Mouse (Mus musculus) skeletal muscle tissue, adult 2 months (tissue): ENCODE results near the gene Coasy.

Source experiments
- DNase-seq: peaks from one replicate; pipeline ENCODE4 v3.0.0-alpha.2; 2012; ENCODE audit warnings: low read depth, low spot score

Gene Coasy

DNA sequence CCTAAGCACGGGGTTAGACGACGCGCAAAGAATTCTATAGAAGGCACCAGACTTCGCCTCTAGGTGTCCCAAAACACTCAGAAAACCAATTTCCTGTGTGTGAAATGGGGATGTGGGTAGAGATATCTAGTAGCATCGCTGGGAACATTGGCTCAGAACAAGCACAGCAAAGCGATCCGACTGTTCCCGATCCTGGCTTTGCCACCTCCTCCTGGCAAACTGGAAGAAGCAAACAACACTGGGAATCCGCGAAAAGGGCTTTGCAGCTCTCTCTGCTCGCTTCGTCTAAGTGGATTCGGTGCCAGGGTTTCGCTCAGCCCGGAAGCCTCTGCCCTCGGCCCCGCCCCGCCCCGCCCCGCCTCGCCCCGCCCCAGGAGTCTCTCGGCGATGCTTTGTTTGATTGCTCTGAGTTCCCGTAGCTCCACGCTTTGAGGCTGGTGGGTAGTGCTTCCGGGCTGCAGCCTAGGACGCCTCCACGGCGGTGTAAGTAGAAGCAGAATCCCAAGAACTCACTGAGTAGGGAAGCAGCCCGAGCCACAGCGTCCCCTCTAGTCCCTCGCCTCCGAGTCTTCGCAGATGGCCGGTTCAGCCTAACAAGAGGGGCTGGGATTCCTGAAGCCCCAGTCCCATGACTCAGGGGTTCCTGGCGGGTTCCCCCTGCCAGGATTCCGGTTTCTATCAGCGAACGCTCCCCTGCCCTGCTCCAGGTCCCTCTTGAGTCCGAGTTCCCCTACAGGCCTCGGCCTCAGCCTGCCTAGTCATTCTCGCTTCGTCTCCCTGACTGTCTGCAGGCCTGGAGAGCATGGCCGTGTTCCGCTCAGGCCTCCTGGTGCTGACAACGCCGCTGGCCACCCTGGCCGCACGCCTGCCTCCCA lies at the start of gene Coasy:
TSS of gene Coasy (plus strand) at position 358 of the 875 bp plus-strand sequence.
- DNase-seq = peak; percentile 83

DNA sequence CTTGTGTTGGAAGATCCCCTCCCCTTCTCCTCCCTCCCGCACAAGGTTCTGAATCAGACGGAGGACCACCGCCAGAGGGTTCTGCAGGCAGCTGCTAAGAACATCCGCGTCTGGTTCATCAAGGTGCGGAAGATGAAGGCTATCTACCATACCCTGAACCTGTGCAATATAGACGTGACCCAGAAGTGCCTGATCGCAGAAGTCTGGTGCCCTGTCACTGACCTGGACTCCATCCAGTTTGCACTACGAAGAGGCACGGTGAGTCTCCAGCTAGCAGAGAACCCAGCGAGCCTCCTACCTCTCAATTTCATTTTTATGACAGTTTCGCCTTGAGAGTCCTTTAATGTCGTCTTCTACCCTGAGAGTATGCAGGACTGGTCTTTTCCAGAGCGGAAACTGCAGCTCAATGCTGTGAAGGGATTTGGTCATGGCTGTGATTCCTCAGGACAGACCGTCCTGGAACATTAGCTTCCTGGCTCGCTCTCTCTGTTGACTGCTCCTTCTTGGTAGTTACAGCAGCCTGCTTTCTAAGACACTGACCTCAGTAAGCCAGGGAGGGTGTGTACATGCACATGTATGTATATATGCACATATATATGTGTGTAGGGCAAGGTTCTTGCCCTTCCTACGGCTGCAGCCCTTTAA lies 48.4 kb upstream of the Coasy start:
- DNase-seq = no peak

DNA sequence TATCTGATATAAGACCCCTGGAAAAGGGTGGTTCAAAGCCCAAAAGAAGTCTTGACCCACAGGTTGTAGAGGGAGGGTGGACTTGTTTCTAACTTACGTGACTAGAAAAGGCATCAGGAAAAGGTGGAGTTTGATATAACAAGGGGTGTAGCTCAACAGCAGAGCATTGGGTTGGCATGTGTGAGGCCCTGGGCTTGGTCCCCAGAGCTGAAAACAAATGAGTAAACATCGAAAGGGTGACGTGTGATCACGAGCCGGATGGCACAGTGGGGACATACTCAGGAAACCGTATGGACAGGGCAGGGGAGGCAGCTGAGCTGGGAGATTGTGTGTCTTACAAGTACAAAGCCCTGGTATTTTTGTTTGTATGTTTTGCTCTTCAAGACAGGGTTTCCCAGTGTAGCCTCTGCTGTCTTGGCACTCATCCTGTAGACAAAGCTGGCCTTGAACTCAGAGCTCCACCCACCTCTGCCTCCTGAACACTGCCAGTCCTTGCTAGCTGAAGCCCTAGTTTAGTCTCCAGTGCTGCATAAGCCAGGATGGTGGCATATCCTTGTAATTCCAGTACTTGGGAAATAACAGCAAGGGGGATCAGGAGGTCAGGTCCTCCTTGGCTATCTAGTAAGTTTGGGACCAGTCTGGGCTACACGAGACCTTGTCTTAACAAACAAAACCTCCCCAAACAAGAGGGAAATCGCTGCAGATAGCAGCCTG lies 47.6 kb upstream of the Coasy start:
- no peak for DNase-seq

DNA sequence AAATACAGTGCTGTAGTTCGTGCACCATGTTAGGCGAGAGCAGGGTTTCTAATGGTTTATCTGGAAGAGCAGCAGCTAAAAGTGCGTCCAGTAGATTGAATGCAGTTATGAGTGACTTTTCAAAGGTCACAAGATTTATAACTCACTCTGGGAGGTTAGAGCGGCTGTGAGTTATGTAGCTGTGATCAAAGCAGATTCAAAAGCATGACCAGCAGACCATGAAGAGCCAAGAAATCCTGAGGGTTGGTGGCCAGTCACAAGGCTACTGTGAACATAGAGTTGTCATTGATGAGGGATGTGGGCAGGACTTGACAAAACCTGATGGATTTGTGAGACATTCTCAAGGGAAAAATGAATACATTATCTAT lies 47.1 kb upstream of the Coasy start:
- DNase-seq = no peak

DNA sequence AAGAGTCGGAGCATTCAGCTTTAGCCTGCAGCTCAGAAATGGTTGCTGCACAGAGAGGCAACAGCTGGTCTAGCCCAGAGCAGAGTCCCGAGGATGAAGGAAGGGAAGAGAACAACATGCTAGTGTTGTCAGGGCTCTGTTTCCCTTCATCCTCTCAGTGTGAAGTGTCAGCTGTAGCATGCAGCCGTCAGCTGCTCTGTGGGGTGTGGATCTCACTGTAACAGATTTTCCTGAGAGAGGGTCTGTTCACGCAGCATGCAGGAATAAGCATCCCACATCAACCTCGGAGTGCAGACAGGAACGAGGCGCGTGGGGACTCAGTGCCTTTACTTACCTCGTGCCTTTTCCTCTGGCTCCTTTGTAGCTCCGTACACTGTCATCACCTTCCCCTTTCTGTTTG lies 44.6 kb upstream of the Coasy start:
- no peak for DNase-seq

DNA sequence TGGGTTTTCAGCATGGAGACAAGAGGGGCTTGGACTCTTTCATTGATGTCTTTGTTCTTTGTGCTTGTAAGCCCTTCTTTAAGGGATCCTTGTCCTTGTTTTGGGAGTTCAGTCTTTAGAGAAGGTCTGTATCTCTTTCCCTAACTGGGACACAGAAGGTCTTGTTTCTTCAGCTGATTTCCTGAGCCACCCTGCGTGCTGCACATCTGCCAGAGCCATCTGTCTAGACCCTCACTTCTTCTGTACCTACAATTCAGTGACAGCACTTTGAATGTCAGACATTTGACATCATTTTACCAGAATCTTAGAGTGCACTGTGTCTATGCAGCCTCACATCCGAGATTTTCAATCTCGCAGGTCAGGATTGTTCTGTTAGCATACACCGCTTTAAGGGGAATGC lies 36.5 kb upstream of the Coasy start:
- no peak for DNase-seq

DNA sequence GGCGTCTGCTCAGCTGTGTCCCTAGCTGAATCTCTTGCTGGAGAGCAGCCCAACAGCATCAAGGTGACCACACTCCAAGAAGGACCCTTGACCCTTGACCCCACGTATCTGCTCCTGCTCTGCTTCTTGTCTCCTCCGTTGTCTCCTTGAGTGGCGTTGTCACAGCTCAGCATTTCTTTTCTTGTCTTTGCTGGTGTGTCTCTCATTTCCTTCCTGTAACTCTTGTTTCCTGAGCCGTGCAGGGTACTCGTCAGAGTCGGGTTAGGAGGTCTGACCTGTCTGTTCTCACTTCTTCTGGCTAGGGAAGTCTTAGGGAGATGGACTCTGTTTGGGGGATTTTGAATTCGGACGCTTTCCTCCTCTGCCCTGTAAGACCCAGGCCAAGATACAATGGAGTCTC lies 35.9 kb upstream of the Coasy start:
- no peak for DNase-seq

DNA sequence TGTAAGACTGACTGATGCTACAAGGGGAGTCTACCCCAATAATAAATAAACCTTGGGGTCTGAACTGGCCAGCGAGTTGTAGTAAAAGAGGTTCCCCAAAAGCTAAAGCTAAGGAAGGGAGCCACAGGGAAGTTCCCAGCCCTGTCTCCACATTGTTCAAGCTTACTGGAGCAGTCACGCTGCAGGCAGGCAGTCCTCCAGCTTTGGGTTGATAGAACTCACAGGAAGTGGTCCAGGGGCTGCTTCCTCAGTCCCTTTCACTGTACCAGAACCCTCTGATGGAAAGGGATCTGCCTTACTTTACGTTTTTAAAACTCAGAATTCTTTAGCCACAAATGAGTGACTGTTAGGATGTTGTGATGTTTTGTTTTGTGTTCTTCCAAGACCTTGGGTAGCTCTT lies 34.9 kb upstream of the Coasy start:
- DNase-seq = no peak

DNA sequence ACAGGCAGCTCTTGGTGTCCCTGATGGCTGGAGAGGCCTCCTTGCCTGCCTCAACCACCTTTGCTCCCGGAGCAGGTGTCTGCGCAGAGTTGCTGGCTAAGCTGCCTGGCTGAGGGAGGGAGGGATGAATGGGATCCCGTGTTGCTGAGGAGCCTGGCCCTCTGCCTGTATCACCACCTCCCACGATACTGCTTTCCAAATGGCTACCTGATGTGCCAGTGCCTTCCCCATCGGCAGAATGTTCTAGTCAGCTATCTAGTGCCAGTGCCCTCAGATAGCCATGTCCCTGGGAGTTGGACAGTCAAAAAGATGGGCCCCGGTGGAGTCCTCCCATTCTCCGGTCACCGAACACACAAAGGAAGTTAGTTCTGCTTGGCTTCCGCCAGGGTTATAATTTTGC lies 32.0 kb upstream of the Coasy start:
- no peak for DNase-seq

DNA sequence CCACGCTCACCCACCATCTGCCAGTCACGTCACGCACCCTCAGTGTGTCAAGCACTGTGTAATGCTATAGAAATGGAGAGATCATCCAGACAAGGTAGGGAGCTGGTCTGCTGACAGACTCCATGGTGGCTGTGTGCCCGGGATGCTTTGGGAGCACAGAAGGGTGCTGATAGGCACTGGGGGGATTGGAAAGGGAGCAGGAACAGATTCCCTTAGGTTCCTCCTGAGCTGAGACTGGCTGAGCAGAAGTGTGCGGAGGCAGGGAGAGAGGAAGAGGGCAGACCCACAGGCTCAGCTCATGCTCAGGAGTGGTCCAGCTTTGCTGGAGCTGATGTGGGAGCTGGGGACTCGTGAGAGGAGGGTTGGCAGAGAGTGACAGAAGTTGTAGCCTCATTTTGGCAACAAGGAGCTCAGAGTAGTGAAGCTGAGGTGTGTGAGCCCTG lies 31.3 kb upstream of the Coasy start:
- no peak for DNase-seq

DNA sequence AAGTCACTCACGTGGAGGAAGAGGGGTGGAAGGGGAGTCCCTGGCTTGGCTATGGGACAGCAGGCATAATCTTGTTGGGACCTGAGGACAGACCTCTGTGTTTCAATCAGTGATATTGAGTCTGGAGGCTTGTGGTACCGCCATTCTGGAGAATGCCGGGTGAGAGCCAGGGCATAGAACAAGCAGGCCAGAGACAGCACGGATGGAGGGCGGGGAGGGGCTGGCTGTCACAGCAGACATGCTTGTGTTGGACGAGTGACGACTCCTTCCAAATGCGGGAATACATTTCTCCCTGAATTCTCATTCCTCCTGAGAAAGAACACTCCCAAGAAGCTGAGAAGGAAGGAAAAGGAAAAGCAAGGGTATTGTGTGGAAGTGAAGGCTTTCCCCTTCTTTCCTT lies 30.7 kb upstream of the Coasy start:
- no peak for DNase-seq

DNA sequence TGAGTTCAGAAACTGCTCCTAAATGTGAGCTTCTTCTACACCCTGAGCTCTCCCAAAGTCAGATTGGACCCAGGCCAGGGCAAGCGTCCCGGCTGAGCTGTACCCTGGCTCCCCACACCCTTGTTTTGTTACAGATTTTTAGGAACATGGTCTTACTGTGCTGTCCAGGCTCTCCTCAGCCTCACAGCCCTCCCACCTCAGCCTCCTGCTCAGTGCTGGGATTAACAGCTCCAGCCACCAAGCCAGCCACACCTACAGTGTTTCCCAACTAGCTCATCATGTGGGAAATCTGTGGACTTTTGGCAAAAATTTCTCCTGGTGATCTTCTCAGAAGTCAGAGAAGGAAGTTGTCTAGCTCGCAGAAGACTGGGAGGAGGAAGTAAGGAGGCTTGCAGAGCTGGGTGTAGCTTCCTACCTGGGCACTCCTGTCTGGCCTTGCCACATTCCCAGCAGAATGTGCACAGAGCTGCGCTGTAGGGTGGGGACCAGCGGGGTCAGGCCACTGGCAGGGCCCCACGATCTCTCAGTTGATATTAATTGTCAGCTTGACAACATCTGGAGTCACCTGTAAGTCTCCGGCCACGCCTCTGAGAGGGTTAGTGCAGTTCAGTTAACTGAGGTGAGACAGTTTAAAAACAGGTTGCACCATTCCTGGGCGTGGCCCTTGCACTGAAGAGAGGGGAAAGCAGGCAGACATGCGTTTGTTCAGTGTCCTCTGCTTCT lies 29.5 kb upstream of the Coasy start:
- DNase-seq = peak; percentile 81

DNA sequence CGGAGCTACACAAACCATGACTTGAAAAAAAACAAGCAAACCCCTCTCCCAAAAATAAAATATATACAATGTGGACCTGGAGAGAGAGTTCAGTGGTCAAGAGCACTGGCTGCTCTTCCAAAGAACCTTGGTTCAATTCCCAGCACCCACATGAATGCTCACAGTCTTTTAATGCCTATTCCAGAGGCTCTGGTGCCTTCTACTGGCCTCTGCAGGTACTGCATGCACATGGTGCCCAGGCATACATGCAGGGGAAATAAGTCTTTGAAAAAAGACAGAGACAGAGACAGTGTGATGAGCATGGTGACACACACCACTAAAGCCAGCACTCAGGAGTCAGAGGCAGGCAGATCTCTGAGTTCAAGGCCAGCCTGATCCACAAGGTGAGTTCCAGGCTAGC lies 28.4 kb upstream of the Coasy start:
- DNase-seq = no peak

DNA sequence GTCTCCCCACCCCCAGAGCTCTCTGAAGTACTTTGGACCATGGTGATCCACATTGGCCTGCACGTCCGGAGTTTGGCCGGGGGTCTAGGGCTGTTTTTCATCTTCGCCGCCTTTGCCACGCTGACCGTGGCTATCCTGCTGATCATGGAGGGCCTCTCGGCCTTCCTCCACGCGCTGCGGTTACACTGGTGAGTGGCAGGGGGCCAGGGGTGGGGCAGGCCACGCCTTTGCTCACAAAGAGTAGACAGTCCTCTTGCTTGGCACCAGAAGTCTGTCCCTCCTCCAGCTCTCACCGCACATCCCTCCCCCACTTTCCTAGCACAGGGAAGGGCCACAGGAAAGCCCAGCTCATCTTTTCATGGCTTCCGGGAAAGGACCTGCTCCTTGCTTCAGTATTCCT lies 26.9 kb upstream of the Coasy start:
- no peak for DNase-seq

DNA sequence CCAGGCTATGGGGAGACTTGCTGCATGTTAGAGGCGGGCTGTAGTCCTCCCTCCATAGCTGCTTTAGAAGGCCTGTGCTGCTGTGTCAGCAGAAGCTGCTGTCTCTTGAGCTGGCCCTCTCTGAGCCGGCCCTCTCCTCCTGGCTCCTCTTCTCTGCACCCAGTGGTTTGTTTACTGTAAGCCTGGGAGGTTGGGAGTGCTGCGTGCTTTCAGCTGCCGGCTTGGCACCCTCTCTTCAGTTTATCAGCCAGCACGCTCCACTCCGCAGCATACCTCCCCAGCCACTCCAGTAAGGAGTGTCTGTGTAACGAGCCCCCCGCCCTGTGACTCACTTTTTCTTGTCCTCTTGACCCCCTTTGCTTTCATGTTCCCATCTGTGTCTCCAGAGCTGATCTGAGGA lies 25.5 kb upstream of the Coasy start:
- DNase-seq = peak; percentile 63

DNA sequence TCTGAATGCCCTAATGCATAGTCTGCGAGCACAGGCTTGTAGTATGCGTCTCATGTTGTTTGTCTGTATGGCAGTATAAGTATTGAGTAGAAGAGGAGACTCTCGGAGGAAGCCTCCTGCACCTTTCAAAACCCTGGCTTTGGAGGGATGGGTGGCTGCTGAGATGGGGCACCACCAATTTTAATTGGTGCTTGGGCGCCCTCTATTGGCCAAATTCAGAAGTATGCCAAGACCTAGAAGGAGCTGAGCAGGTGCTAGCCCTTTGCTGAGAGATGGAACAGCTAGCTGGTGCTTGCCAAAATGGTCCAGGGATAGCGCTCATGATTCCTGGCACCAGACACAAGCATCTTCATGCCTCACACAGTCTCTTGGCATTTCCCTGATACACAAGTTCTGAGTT lies 24.5 kb upstream of the Coasy start:
- DNase-seq = peak; percentile 84

DNA sequence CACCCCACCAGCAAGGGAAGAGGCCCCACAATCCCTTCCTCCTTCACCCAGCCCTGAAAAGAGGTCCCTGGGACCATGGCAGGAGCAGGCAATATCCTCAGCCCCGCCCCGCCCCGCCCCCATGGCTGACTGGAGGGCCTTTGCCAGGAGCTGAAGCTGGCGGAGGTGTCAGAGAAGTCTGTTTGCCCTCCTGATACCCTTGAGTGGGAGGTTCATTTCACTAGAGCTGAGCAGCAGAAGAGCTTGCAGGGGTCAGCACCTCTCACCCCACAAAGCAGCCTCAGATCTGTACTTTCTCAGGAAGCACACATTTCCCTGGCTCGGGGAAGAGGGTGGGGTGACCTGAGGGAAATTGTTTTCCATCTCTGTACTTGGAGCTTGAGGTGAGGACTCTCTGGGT lies 23.6 kb upstream of the Coasy start:
- DNase-seq = no peak

DNA sequence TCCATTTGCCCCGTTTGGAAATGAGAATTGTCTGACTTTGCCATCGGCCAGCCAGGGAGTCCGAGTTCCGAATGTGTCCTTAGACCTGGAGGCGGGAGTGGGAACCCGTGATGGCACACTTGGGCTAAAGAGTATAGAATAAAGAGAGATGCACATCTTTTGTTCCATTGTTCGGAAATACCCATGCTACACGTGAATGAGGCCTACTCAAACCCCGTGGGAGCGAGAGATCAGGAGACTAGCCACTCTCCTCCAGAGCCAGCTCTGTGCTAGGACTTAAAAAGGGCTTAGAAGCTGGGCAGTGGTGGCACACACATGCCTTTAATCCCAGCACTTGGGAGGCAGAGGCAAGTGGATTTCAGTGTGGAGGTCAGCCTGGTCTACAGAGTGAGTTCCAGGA lies 22.9 kb upstream of the Coasy start:
- DNase-seq = no peak

DNA sequence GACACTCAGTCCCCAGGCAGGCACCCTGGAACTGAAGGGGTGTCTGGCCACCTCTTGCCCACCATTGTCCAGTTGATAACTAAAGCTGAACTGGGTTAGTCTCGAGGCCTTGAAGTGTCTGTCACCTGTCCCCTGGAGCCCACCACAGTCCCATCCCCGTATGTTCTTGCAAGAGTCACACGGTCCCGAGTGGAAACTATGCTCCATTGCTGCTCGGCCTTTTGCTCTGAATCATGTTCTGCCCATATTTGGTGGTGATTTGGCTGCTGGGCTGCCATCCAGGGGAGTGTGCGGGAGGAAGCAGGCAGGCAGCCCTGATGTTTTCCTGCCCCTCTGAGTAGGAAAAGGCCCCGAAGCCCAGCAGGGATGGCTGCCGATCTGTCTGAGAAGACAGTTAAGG lies 22.2 kb upstream of the Coasy start:
- DNase-seq = peak; percentile 77

DNA sequence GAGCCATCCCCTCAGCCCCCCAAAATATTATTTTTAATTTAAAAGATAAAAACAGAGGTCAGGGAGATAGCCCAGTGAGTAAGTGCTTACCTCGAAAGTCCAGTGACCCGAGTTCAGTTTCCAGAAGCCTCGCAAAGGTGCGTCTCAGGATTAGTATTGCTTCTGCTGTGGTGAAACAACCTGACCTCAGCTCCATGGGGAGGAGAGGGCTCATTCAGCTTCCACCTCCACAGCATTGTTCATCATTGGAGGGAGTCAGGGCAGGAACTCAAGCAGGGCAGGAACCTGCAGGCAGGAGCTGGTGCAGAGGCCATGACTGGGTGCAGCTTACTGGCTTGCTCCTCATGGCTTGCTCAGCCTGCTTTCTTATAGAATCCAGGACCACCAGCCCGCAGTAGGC lies 21.3 kb upstream of the Coasy start:
- DNase-seq = no peak

DNA sequence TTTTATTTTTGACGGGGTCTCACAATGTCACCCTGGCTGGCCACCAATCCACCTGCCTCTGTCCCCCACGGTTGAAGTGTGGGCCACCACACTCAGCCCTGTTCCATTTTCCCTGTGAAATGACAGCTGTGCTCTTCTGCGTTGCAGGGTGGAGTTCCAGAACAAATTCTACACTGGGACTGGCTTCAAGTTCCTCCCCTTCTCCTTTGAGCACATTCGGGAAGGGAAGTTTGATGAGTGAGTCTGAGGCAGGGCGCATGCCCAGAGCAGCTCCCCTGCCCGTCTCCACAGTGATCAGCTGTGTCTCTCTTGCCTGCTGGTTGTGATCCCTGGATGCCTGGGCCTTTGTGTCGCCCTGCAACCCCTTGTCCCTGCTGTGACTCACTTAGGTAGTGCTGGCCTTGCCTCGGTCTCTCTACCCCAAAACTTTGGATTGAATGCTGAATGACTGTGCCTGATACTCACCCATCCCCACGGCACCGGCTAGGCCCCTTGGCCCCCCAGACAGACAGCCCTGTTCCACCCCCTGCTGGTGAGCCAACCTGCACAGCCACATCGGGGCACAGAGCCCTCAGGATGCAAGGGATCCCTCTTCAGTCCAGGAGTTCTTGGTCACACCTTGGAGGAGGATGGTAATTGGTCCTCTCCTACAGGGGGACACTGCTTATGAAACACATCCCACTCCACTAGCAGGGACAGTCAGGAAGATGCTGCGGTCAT lies 20.0 kb upstream of the Coasy start:
- peak; percentile 76 for DNase-seq
